Mouse (Mus musculus): ENCODE measurements around the gene Capzb.

- no peak for TF ChIP-seq CTCF (IDR thresholded peaks at IDR 0.05; ENCODE audit: low read depth, low read length)
- no peak for TF ChIP-seq POLR2A (IDR thresholded peaks at IDR 0.05; ENCODE audit: extremely low read depth, insufficient read depth, low read length)
Measured at GRCm38 (mm10) chr4:139175061-139175971, 17.4 kb upstream of the Capzb start.
